Comparison of ENCODE assay signal across 15 mouse cellular contexts in genomic region chr17:83987683-83988082, GRCm38 (mm10).
DNase-seq lines count a peak whose midpoint lies in the region; ATAC-seq and TF ChIP-seq lines count a peak whose summit lies in the region.
"Had no signal": no experiment of that assay in that cellular context is flagged by ENCODE, and none has a peak within 500 bp of the region (broad histone marks: within the 10 kb centered on the region; RNA-seq: fewer than 3 reads in every experiment).

No protein-coding gene starts in this region.

- H3K9ac ChIP-seq in heart, adult 2 months (ENCODE audit: low read depth, low read length) = no peak overlapping the region
- no peak overlapping the region for H3K9ac ChIP-seq in midbrain, embryonic 15.5 days
- H3K9ac ChIP-seq: forebrain, embryonic 13.5 days; hindbrain, embryonic 15.5 days; liver, embryonic 12.5 days had no signal

- no peak overlapping the region for H3K4me3 ChIP-seq in heart, adult 2 months
- no peak overlapping the region for H3K4me3 ChIP-seq in midbrain, embryonic 10.5 days
- H3K4me3 ChIP-seq in midbrain, embryonic 15.5 days = no peak overlapping the region
- no peak overlapping the region for H3K4me3 ChIP-seq in limb, embryonic 10.5 days
- no peak overlapping the region for H3K4me3 ChIP-seq in myocyte
- H3K4me3 ChIP-seq: forebrain, embryonic 13.5 days; hindbrain, embryonic 15.5 days; liver, embryonic 12.5 days had no signal

- no peak overlapping the region for H3K4me2 ChIP-seq in midbrain, embryonic 15.5 days
- peak overlapping the region; percentile 21 for H3K4me2 ChIP-seq in myocyte (ENCODE audit: low read depth)
- H3K4me2 ChIP-seq: forebrain, embryonic 13.5 days; hindbrain, embryonic 15.5 days; liver, embryonic 12.5 days had no signal

- H3K27me3 ChIP-seq in heart, adult 2 months (ENCODE audit: control insufficient read depth, insufficient read depth, low read length) = no peaks in the 10 kb centered on the region
- no peaks in the 10 kb centered on the region for H3K27me3 ChIP-seq in midbrain, embryonic 10.5 days (ENCODE audit: low read depth, poor library complexity, severe bottlenecking)
- H3K27me3 ChIP-seq in midbrain, embryonic 15.5 days (replicated peaks) = no peaks in the 10 kb centered on the region
- H3K27me3 ChIP-seq in limb, embryonic 10.5 days (ENCODE audit: low read depth, poor library complexity, severe bottlenecking) = no peaks in the 10 kb centered on the region
- no peaks in the 10 kb centered on the region for H3K27me3 ChIP-seq in myocyte (ENCODE audit: control insufficient read depth, insufficient read depth, insufficient read length)
- H3K27me3 ChIP-seq: forebrain, embryonic 13.5 days; hindbrain, embryonic 15.5 days; liver, embryonic 12.5 days had no signal

- no peak for ATAC-seq in midbrain, embryonic 15.5 days (replicated peaks)
- ATAC-seq: activated CD4-positive, CD25-positive, alpha-beta regulatory T cell, adult 4 months; forebrain, embryonic 13.5 days; liver, embryonic 12.5 days had no signal

- TF ChIP-seq EP300 in heart, adult 2 months (IDR thresholded peaks at IDR 0.05; ENCODE audit: insufficient read depth, low read depth, low read length) = no peak

- TF ChIP-seq CTCF in heart, adult 2 months (IDR thresholded peaks at IDR 0.05) = no peak

- intact Hi-C loops in heart, adult 2 months (cut with DNase I) = no loop called here
- intact Hi-C loops in heart, postnatal 10 days (cut with DNase I) = no loop called here
- intact Hi-C loops in left cerebral cortex, postnatal 36 days (cut with DNase I) = no loop called here

- H3K9me3 ChIP-seq in midbrain, embryonic 10.5 days (replicated peaks) = 0 out of 2 replicates have a peak, but pooled peaks cover 2% of the 10 kb centered on the region
- H3K9me3 ChIP-seq in midbrain, embryonic 15.5 days = no peaks in the 10 kb centered on the region
- no peaks in the 10 kb centered on the region for H3K9me3 ChIP-seq in limb, embryonic 10.5 days (replicated peaks)
- H3K9me3 ChIP-seq: forebrain, embryonic 13.5 days; hindbrain, embryonic 15.5 days; liver, embryonic 12.5 days had no signal

- no peaks in the 10 kb centered on the region for H3K79me2 ChIP-seq in heart, adult 2 months (replicated peaks; ENCODE audit: control insufficient read depth, insufficient read depth, low read length)
- no peaks in the 10 kb centered on the region for H3K79me2 ChIP-seq in myocyte (ENCODE audit: control insufficient read depth, insufficient read depth)

- H3K4me1 ChIP-seq in heart, adult 2 months (ENCODE audit: control insufficient read depth, insufficient read depth, low read length) = peaks cover 51% of the 10 kb centered on the region
- H3K4me1 ChIP-seq in midbrain, embryonic 10.5 days = peaks cover 47% of the 10 kb centered on the region
- peaks cover 18% of the 10 kb centered on the region for H3K4me1 ChIP-seq in midbrain, embryonic 15.5 days
- peaks cover 93% of the 10 kb centered on the region for H3K4me1 ChIP-seq in limb, embryonic 10.5 days

- peak overlapping the region; percentile 7; the same call in 1 of the 2 replicates for H3K27ac ChIP-seq in heart, adult 2 months
- peak overlapping the region; percentile 58; the same call in 1 of the 2 replicates for H3K27ac ChIP-seq in midbrain, embryonic 10.5 days (replicated peaks)
- H3K27ac ChIP-seq in midbrain, embryonic 15.5 days = no peak overlapping the region
- H3K27ac ChIP-seq in limb, embryonic 10.5 days = peak overlapping the region; percentile 94
- H3K27ac ChIP-seq: forebrain, embryonic 13.5 days; hindbrain, embryonic 15.5 days had no signal

- no peak overlapping the region for H3ac ChIP-seq in myocyte (ENCODE audit: control insufficient read depth, insufficient read length)

- no peak for TF ChIP-seq POLR2A in heart, adult 2 months (IDR thresholded peaks at IDR 0.05; ENCODE audit: insufficient read depth, low read depth, low read length)
- no peak for TF ChIP-seq POLR2A in myocyte (IDR thresholded peaks at IDR 0.05; ENCODE audit: insufficient read length, low read depth)

- WGBS in heart, adult 2 months = 75% methylated on average over 4 of the region's 4 CpGs
- WGBS in midbrain, embryonic 10.5 days = 99% methylated on average over 4 of the region's 4 CpGs
- WGBS in midbrain, embryonic 15.5 days = 92% methylated on average over 4 of the region's 4 CpGs
- WGBS in limb, embryonic 10.5 days = 94% methylated on average over 4 of the region's 4 CpGs

- peak in 1 of 2 experiments; percentile 57 for DNase-seq in heart, adult 2 months
- no peak for DNase-seq in heart, postnatal 10 days
- DNase-seq in midbrain, embryonic 10.5 days (ENCODE audit: low spot score) = no peak
- no peak for DNase-seq in limb, embryonic 10.5 days (ENCODE audit: low spot score)
- DNase-seq in left cerebral cortex, postnatal 36 days (ENCODE audit: low spot score in 2 of 2) = no peak
- DNase-seq in right cerebral cortex, postnatal 14 days = no peak
- DNase-seq: cerebellum, adult 11-12 months; embryo, embryonic 11 days; kidney, adult 9 months had no signal

- H3K36me3 ChIP-seq in heart, adult 2 months (ENCODE audit: control insufficient read depth, insufficient read depth, low read length) = peaks cover 10% of the 10 kb centered on the region
- no peaks in the 10 kb centered on the region for H3K36me3 ChIP-seq in midbrain, embryonic 10.5 days
- no peaks in the 10 kb centered on the region for H3K36me3 ChIP-seq in midbrain, embryonic 15.5 days (replicated peaks)
- no peaks in the 10 kb centered on the region for H3K36me3 ChIP-seq in limb, embryonic 10.5 days
- H3K36me3 ChIP-seq in myocyte (ENCODE audit: control insufficient read depth, insufficient read depth) = no peaks in the 10 kb centered on the region
- H3K36me3 ChIP-seq: hindbrain, embryonic 15.5 days; liver, embryonic 12.5 days had no signal

TF ChIP-seq in myocyte, 11 proteins besides CTCF, POLR2A, EP300 and RAD21:
- peak in 2 of 3 experiments; percentile 3 to 77 for TF ChIP-seq MYOG (IDR thresholded peaks at IDR 0.05; ENCODE audit: control insufficient read depth in 1 of 3, insufficient read depth in 1 of 3, insufficient read length in 2 of 3, low read depth in 2 of 3)
- no peak for TF ChIP-seq SRF (IDR thresholded peaks at IDR 0.05; ENCODE audit: control insufficient read depth, insufficient read length, low read depth)
- TF ChIP-seq E2F4 (IDR thresholded peaks at IDR 0.05; ENCODE audit: insufficient read depth) = no peak
- TF ChIP-seq MYOD1 (IDR thresholded peaks at IDR 0.05; ENCODE audit: control insufficient read depth in 1 of 3, insufficient read length in 2 of 3, low read depth in 2 of 3) = peak in 2 of 3 experiments; percentile 25 to 35
TF ChIP-seq in myocyte: peak in this region for 2.
